Mouse (Mus musculus) heart, adult 2 months (tissue): ENCODE measurements around the gene Lyrm2.

ENCODE experiments used
- EP300 ChIP-seq: fragments of 200-500 bp; IDR thresholded peaks from 2 replicates; pipeline ENCODE4 v1.6.1; 2011; ENCODE audit warnings: low read depth, low read length, control low read depth; ENCODE audit not compliant: insufficient read depth
- POLR2A ChIP-seq: fragments of 200-500 bp; IDR thresholded peaks from 2 replicates; pipeline ENCODE4 v1.6.1; 2011; ENCODE audit warnings: mild to moderate bottlenecking, low read depth, low read length, control low read depth; ENCODE audit not compliant: insufficient read depth

- TF ChIP-seq POLR2A (no peak), EP300 (no peak)
Measured at GRCm38 (mm10) chr4:32838401-32838800, 38.3 kb downstream of the Lyrm2 start.
